Mouse (Mus musculus) embryonic facial prominence, embryonic 13.5 days (tissue): ENCODE results near the gene Mpp1. TPM values are rescaled to one million over a fixed set of nuclear protein-coding genes. Genes with fewer than 3 reads are reported as not detected.
"Not testable (repeated sequence)": the region's sequence is repeated elsewhere in the genome, so short reads cannot be mapped to it uniquely, and the experiment has no call there.

Experiments used
- ATAC-seq: fragments of 200-750 bp; cut with Nextera tagmentation; 2 replicates; pipeline ENCODE4 v1.8.0; 2017; ENCODE audit warnings: low read depth; ENCODE audit not compliant: insufficient number of reproducible peaks, insufficient read depth, low FRiP score, low TSS enrichment
- H3K27ac ChIP-seq: fragments of 300-500 bp; sonication (generic); 2 replicates; pipeline ENCODE4 v1.5.1; 2015; ENCODE audit warnings: moderate library complexity, mild to moderate bottlenecking, inconsistent platforms
- H3K27me3 ChIP-seq: fragments of 300-500 bp; sonication (generic); 2 replicates; pipeline ENCODE4 v1.6.1; 2015; ENCODE audit warnings: mild to moderate bottlenecking, inconsistent platforms
- H3K36me3 ChIP-seq: fragments of 300-500 bp; sonication (generic); 2 replicates; pipeline ENCODE4 v1.6.1; 2015; ENCODE audit warnings: mild to moderate bottlenecking, inconsistent platforms
- H3K4me1 ChIP-seq: fragments of 300-500 bp; sonication (generic); 2 replicates; pipeline ENCODE4 v1.6.1; 2015; ENCODE audit warnings: inconsistent platforms
- H3K4me2 ChIP-seq: fragments of 300-500 bp; sonication (generic); 2 replicates; pipeline ENCODE4 v1.6.1; 2015; ENCODE audit warnings: moderate library complexity, mild to moderate bottlenecking, inconsistent platforms
- H3K4me3 ChIP-seq: fragments of 300-500 bp; sonication (generic); 2 replicates; pipeline ENCODE4 v1.5.1; 2015; ENCODE audit warnings: mild to moderate bottlenecking, inconsistent platforms
- H3K9ac ChIP-seq: fragments of 300-500 bp; sonication (generic); 2 replicates; pipeline ENCODE4 v1.6.1; 2015; ENCODE audit warnings: mild to moderate bottlenecking, inconsistent platforms
- H3K9me3 ChIP-seq: fragments of 300-500 bp; sonication (generic); 2 replicates; pipeline ENCODE4 v1.6.1; 2016; ENCODE audit warnings: inconsistent platforms
- WGBS: fragments of 180-500 bp; shearing (Covaris S2); methylation state at CpG from one replicate; pipeline ENCODE4 v1.1.7; 2015; ENCODE audit warnings: mixed read lengths; 5-methylcytosine and 5-hydroxymethylcytosine counted together
- polyA plus RNA-seq: library from polyadenylated mRNA; unstranded; fragments of >200 nt; fragmentation: Nextera tagmentation; extraction: Ambion mirVana; gene quantifications from 2 replicates; pipeline ENCODE4 v1.2.1, GENCODE M21; 2015

Gene Mpp1
- 50.2 and 52.9 TPM in 2 replicates for polyA plus RNA-seq

- no peaks in the 10 kb centered on the region; the same call in 1 of the 2 replicates for H3K4me1 ChIP-seq
- no peaks in the 10 kb centered on the region for H3K9me3 ChIP-seq
- H3K27ac ChIP-seq = peak within 1 kb of the TSS; percentile 84
- WGBS = 19% methylated on average over 36 of the region's 36 CpGs
- H3K36me3 ChIP-seq = no peaks in the 10 kb centered on the region
- H3K4me3 ChIP-seq = peak within 1 kb of the TSS; percentile 56
- H3K9ac ChIP-seq = peak within 1 kb of the TSS; percentile 78
- H3K27me3 ChIP-seq = no peaks in the 10 kb centered on the region
- peak; percentile 96 for ATAC-seq
- peak within 1 kb of the TSS; percentile 57 for H3K4me2 ChIP-seq
Measured at GRCm38 (mm10) chrX:75130467-75131160, at the start of gene Mpp1. Gene Mpp1, minus strand, starts transcription at chrX:75131016.

GRCm38 (mm10) chrX:75163670-75164069 lies 32.9 kb upstream of the Mpp1 start, which contains the start of gene Smim9:
Gene Smim9, minus strand, starts transcription at chrX:75163770.
- Histone ChIP-seq H3K27ac (no peak within 1 kb of the TSS), H3K9ac (no peak within 1 kb of the TSS), H3K4me1 (no peaks in the 10 kb centered on the region), H3K4me3 (no peak within 1 kb of the TSS), H3K4me2 (no peak within 1 kb of the TSS), H3K27me3 (no peaks in the 10 kb centered on the region), H3K9me3 (no peaks in the 10 kb centered on the region), H3K36me3 (no peaks in the 10 kb centered on the region)
- no peak for ATAC-seq
- 60% methylated on average over 1 of the region's 1 CpGs for WGBS

DNA sequence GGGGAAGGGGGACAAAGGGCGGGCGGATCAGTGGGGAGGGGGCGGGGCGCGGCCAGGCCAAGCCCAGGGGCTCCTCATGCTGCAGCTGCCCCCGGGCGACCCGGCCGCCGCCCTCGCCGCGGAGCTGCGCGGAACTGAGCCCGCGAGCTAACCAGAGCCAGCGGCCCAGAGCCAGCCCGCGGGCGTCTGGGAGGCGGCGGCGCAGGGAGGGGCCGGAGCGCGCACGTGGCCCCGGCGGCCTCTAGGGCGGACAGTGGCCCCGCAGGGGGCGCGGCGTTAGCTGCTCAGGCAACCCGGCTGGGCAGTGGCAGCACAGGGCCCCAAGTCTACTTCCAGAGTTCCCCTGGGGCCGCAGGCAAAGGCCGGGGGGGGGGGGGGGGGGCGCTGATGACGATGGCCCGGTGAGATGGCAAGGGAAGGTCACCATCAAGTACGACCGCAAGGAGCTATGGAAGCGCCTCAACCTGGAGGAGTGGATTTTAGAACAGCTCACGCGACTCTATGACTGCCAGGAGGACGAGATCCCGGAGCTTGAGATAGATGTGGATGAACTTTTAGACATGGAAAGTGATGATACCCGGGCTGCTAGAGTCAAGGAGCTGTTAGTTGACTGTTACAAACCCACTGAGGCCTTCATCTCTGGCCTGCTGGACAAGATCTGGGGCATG lies 24.9 kb upstream of the Mpp1 start:
- H3K4me3 ChIP-seq = peak overlapping the region; percentile 49
- no peak overlapping the region for H3K27ac ChIP-seq
- ATAC-seq = no peak
- peak overlapping the region; percentile 69 for H3K9ac ChIP-seq
- peak overlapping the region; percentile 62 for H3K4me2 ChIP-seq
- WGBS = 23% methylated on average over 37 of the region's 49 CpGs
- H3K36me3 ChIP-seq = no peaks in the 10 kb centered on the region
- H3K27me3 ChIP-seq = no peaks in the 10 kb centered on the region
- H3K4me1 ChIP-seq = no peaks in the 10 kb centered on the region
- no peaks in the 10 kb centered on the region for H3K9me3 ChIP-seq

- WGBS = 54% methylated on average over 1 of the region's 1 CpGs
- Histone ChIP-seq H3K9ac (no peak overlapping the region), H3K9me3 (no peaks in the 10 kb centered on the region), H3K36me3 (no peaks in the 10 kb centered on the region), H3K27ac (no peak overlapping the region), H3K27me3 (no peaks in the 10 kb centered on the region), H3K4me2 (no peak overlapping the region), H3K4me1 (no peaks in the 10 kb centered on the region), H3K4me3 (no peak overlapping the region)
- ATAC-seq = no peak
Measured at GRCm38 (mm10) chrX:75152249-75152648, 21.4 kb upstream of the Mpp1 start.

GRCm38 (mm10) chrX:75150304-75150703 lies 19.5 kb upstream of the Mpp1 start:
- H3K27me3 ChIP-seq = no peaks in the 10 kb centered on the region
- H3K4me2 ChIP-seq = no peak overlapping the region
- no peak for ATAC-seq
- no peaks in the 10 kb centered on the region for H3K9me3 ChIP-seq
- no peaks in the 10 kb centered on the region for H3K4me1 ChIP-seq
- WGBS = 75% methylated on average over 2 of the region's 2 CpGs
- no peak overlapping the region for H3K9ac ChIP-seq
- H3K36me3 ChIP-seq = no peaks in the 10 kb centered on the region
- no peak overlapping the region for H3K27ac ChIP-seq
- H3K4me3 ChIP-seq = no peak overlapping the region

- Histone ChIP-seq H3K9ac (no peak overlapping the region), H3K27me3 (no peaks in the 10 kb centered on the region), H3K27ac (no peak overlapping the region), H3K4me2 (no peak overlapping the region), H3K4me1 (no peaks in the 10 kb centered on the region), H3K36me3 (no peaks in the 10 kb centered on the region), H3K9me3 (no peaks in the 10 kb centered on the region), H3K4me3 (no peak overlapping the region)
- ATAC-seq = no peak
- 67% methylated on average over 4 of the region's 4 CpGs for WGBS
Measured at GRCm38 (mm10) chrX:75148414-75148813, 17.6 kb upstream of the Mpp1 start.

- not testable (repeated sequence) for ATAC-seq, H3K36me3 ChIP-seq, H3K9me3 ChIP-seq, H3K27me3 ChIP-seq, H3K27ac ChIP-seq, H3K4me1 ChIP-seq
- WGBS = 23% methylated on average over 29 of the region's 42 CpGs
- Histone ChIP-seq H3K9ac (peak overlapping the region; percentile 52; the same call in 1 of the 2 replicates), H3K4me3 (peak overlapping the region; percentile 37), H3K4me2 (peak overlapping the region; percentile 61)
Measured at GRCm38 (mm10) chrX:75143124-75143555, 12.3 kb upstream of the Mpp1 start.

DNA sequence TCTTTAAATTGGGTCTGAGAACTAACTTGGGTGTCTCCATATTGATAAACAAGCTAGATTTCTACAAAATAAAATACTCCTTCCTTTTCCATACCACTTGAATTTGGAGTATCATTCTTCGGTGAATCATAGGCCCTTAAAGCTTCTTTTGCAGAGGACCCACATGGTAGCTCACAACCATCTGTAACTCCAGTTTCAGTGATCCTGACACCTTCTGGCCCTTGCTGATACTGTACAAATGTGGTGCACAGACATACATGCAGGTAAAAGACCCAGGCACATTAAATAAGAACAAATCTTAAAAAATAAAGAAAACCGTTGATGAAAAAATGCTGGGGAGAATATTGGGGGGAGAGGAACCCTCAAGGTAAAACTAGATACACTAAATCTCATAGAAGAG lies 7.4 kb upstream of the Mpp1 start:
- no peaks in the 10 kb centered on the region for H3K27me3 ChIP-seq
- H3K9ac ChIP-seq = no peak overlapping the region
- H3K9me3 ChIP-seq = no peaks in the 10 kb centered on the region
- H3K4me1 ChIP-seq = no peaks in the 10 kb centered on the region
- ATAC-seq = no peak
- no peaks in the 10 kb centered on the region for H3K36me3 ChIP-seq
- H3K4me3 ChIP-seq = no peak overlapping the region
- H3K27ac ChIP-seq = no peak overlapping the region
- WGBS = 87% methylated on average over 2 of the region's 2 CpGs
- H3K4me2 ChIP-seq = no peak overlapping the region

DNA sequence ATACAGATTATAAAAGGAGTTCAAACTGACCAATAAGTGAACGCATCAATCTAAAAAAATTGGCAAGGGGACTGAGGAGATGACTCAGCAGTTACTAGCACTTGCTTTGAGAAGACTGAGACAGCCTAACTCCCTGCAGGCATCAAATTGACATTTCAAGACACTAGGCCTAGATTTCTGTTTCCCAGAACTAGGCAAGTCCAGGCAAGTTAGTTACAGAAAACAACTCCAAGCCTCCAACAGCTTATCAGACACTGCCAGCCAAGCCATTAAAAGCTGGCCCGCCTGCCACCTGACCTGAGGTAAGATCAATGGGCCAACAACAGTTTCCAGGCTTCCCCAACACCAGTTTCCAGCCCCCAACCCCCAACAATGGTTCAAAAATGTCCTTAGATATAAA lies 6.9 kb upstream of the Mpp1 start:
- 83% methylated on average over 2 of the region's 2 CpGs for WGBS
- Histone ChIP-seq H3K27me3 (no peaks in the 10 kb centered on the region), H3K9ac (no peak overlapping the region), H3K9me3 (no peaks in the 10 kb centered on the region), H3K4me1 (no peaks in the 10 kb centered on the region), H3K4me3 (no peak overlapping the region), H3K36me3 (no peaks in the 10 kb centered on the region), H3K4me2 (no peak overlapping the region), H3K27ac (no peak overlapping the region)
- ATAC-seq = no peak

DNA sequence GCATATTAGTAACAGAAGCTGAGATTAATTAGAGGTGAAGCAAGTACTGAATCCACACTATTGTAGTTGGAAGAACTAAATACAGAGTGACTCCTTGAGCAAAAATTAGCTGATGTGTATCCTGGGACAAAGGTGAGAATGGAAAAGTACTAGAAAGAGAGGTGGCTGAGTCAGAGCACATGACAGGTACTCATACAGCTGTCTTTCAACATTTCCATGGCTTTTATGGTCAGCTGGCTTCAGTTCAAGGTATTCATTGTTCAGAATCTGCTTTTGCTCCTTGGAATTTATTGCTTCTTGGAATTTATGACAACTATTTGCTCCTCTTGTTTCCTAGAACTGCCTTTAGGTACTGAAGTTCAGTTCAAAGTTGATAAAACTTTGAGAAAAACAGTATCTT lies 6.1 kb upstream of the Mpp1 start:
- no peaks in the 10 kb centered on the region for H3K9me3 ChIP-seq

DNA sequence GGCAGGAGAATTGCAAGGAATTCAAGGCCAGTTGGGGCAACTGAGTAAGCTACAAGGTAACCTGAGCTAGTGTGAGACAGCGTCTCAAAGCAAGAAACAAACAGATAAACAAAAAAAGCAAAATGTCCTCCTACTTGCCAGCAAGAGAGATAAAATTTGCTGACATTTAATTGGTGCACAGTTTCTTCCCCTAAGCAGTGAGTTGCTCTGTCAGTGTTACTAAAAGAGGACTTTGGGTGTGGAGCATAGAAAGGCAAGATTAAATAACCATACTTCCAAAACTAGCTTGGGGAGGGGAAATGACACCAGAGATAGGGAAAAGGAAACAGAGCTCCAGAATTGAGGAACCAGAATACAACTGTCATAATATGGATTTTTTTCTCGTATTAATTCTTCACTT lies 1.3 kb downstream of the Mpp1 start:
- no peaks in the 10 kb centered on the region; the same call in 1 of the 2 replicates for H3K4me1 ChIP-seq
- no peak overlapping the region for H3K9ac ChIP-seq
- no peak overlapping the region for H3K27ac ChIP-seq
- no peaks in the 10 kb centered on the region for H3K27me3 ChIP-seq
- peak overlapping the region; percentile 16; the same call in 1 of the 2 replicates for H3K4me2 ChIP-seq
- H3K4me3 ChIP-seq = no peak overlapping the region
- H3K36me3 ChIP-seq = peaks cover 7% of the 10 kb centered on the region; the same call in 1 of the 2 replicates
- WGBS = 65% methylated on average over 2 of the region's 2 CpGs
- no peak for ATAC-seq
- no peaks in the 10 kb centered on the region for H3K9me3 ChIP-seq

More for the DNA sequence above, 6.1 kb upstream of the Mpp1 start:
- no peak overlapping the region for H3K4me3 ChIP-seq
- no peak for ATAC-seq
- no peaks in the 10 kb centered on the region for H3K27me3 ChIP-seq
- H3K4me1 ChIP-seq = no peaks in the 10 kb centered on the region
- no peak overlapping the region for H3K27ac ChIP-seq
- H3K4me2 ChIP-seq = no peak overlapping the region
- no peaks in the 10 kb centered on the region for H3K36me3 ChIP-seq
- H3K9ac ChIP-seq = no peak overlapping the region
